31 mouse cellular contexts compared by ENCODE assay signal in genomic region chr5:110589833-110590232, GRCm38 (mm10). TPM values are rescaled to one million over a fixed set of nuclear protein-coding genes. Genes with fewer than 3 reads are reported as not detected.
"Had no signal": no experiment of that assay in that cellular context is flagged by ENCODE, and none has a peak within 500 bp of the region (broad histone marks: within the 10 kb centered on the region; RNA-seq: fewer than 3 reads in every experiment).

No protein-coding gene starts in this region.

- H3K27me3 ChIP-seq: heart, embryonic 15.5 days; hindbrain, embryonic 12.5 days; intestine, embryonic 15.5 days had no signal

- DNase-seq: gastrocnemius, adult 2 months; gastrocnemius, postnatal 10 days; gastrocnemius, postnatal 25 days; heart, adult 11 months; heart, adult 2 months; heart, postnatal 14 days; heart, postnatal 36 days; kidney, adult 18-20 months; kidney, adult 8-10 months; kidney, postnatal 10 days; kidney, postnatal 25 days; kidney, postnatal 4 days; liver; liver, embryonic 13.5 days had no signal

- H3K27ac ChIP-seq: gastrocnemius, adult 2 months; heart, adult 2 months; heart, embryonic 13.5 days; heart, embryonic 15.5 days; hindbrain, embryonic 12.5 days; hindbrain, embryonic 14.5 days; intestine, embryonic 15.5 days; layer of hippocampus, adult 2 months; left cerebral cortex, adult 2 months; limb, embryonic 10.5 days; limb, embryonic 12.5 days; liver, embryonic 13.5 days had no signal

- H3K9me3 ChIP-seq: heart, embryonic 13.5 days; heart, embryonic 15.5 days; hindbrain, embryonic 12.5 days; intestine, embryonic 15.5 days; limb, embryonic 10.5 days; limb, embryonic 12.5 days; liver, embryonic 13.5 days had no signal

- H3K9ac ChIP-seq: heart, embryonic 13.5 days; heart, embryonic 15.5 days; hindbrain, embryonic 12.5 days; hindbrain, embryonic 14.5 days; intestine, embryonic 15.5 days; limb, embryonic 12.5 days; liver, embryonic 13.5 days had no signal

- ATAC-seq: hindbrain, embryonic 16.5 days; inflammation-experienced regulatory T-cells, adult 6 months; intestine, embryonic 15.5 days; intestine, postnatal 0 days had no signal

- H3K4me1 ChIP-seq: heart, embryonic 15.5 days; hindbrain, embryonic 12.5 days; intestine, embryonic 15.5 days; limb, embryonic 10.5 days; limb, embryonic 12.5 days; liver, embryonic 13.5 days had no signal

- H3K4me2 ChIP-seq: heart, embryonic 11.5 days; heart, embryonic 13.5 days; heart, embryonic 15.5 days; hindbrain, embryonic 12.5 days; hindbrain, embryonic 14.5 days; intestine, embryonic 15.5 days; limb, embryonic 12.5 days; liver, embryonic 11.5 days; liver, embryonic 13.5 days had no signal

- H3K36me3 ChIP-seq: heart, embryonic 13.5 days; heart, embryonic 15.5 days; hindbrain, embryonic 12.5 days; intestine, embryonic 15.5 days; limb, embryonic 10.5 days; limb, embryonic 12.5 days; liver, embryonic 13.5 days had no signal

- H3K4me3 ChIP-seq: gastrocnemius, adult 2 months; heart, adult 2 months; heart, embryonic 13.5 days; heart, embryonic 15.5 days; hindbrain, embryonic 12.5 days; intestine, embryonic 15.5 days; layer of hippocampus, adult 2 months; left cerebral cortex, adult 2 months; limb, embryonic 10.5 days; limb, embryonic 12.5 days; liver, embryonic 13.5 days had no signal

RNA-seq across cellular contexts. Expression of gene Galnt9, which starts 45.7 kb away (rescaled TPM):
- total RNA-seq: gastrocnemius, adult 2 months; gastrocnemius, postnatal 25 days; heart, adult 2 months; heart, postnatal 14 days; heart, postnatal 36 days; hematopoietic stem cell, adult 5-6 weeks had no signal
- polyA plus RNA-seq: heart, embryonic 11.5 days; heart, embryonic 13.5 days; heart, postnatal 0 days; kidney, embryonic 14.5 days; limb, embryonic 10.5 days; liver, embryonic 13.5 days had no signal
